Mouse (Mus musculus) liver, adult 2 months (tissue): ENCODE data around the gene Cdk14.

ENCODE experiments used
- CTCF ChIP-seq: fragments of 200-500 bp; IDR thresholded peaks from 2 replicates; pipeline ENCODE4 v1.5.1; 2011; ENCODE audit warnings: low read depth, low read length, control low read depth
- POLR2A ChIP-seq: fragments of 200-500 bp; IDR thresholded peaks from 2 replicates; pipeline ENCODE4 v1.6.1; 2011; ENCODE audit warnings: low read length, control low read depth; ENCODE audit not compliant: insufficient read depth; ENCODE audit errors: extremely low read depth

DNA sequence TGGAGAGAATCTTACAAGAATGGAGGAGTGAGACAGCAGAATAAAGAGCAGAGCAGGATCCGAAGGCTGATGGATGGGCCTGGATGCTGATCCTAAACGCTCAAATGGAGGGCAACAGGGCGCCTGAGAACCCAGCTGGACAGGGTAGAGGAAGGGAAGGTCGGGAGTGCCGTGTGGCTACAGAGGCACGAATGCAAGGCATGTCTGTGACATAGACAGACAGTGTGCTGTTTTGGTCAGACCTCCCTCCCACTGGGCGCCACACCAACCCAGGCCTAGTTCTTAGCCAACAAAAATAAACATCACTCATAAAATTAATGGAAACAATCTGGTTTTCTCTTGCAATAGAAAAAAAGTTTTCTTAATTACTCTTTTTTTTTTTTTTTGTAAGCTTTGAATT is 594.2 kb downstream of the Cdk14 start:
- TF ChIP-seq CTCF, result no peak
- TF ChIP-seq POLR2A, result no peak
